Mouse (Mus musculus): ENCODE data around the gene Eprs. TPM values are rescaled to one million over a fixed set of nuclear protein-coding genes. Genes with fewer than 3 reads are reported as not detected.

Eprs gene
- polyA plus RNA-seq, 1 experiment from 2014 or later = 147 TPM

GRCm38 (mm10) chr1:185456327-185456726 lies 93.5 kb downstream of the Eprs start:
- WGBS = 75% methylated on average over 9 of the region's 9 CpGs
- Histone ChIP-seq H3K27me3 (ENCODE audit: insufficient read depth, low read length) (peaks cover 33% of the 10 kb centered on the region), H3K4me1 (ENCODE audit: insufficient read depth) (no peaks in the 10 kb centered on the region), H3K4me3 (ENCODE audit: low read depth, low read length) (peak overlapping the region; percentile 47; the same call in 1 of the 2 replicates), H3K4me2 (peak overlapping the region; percentile 8; the same call in 1 of the 2 replicates), H3K27ac (ENCODE audit: low read depth) (no peak overlapping the region), H3K36me3 (ENCODE audit: insufficient read depth) (no peaks in the 10 kb centered on the region), H3K9ac (no peak overlapping the region), H3K9me3 (ENCODE audit: low read depth, low read length) (no peaks in the 10 kb centered on the region)
- DNase-seq (no peak), ATAC-seq (ENCODE audit: insufficient read depth) (no peak)
- no peak for TF ChIP-seq CTCF (IDR thresholded peaks at IDR 0.05; ENCODE audit: low read depth)

GRCm38 (mm10) chr1:185460096-185460495 lies 97.3 kb downstream of the Eprs start:
- Histone ChIP-seq H3K4me3 (ENCODE audit: low read depth, low read length) (no peak overlapping the region), H3K9me3 (ENCODE audit: low read depth, low read length) (no peaks in the 10 kb centered on the region), H3K36me3 (ENCODE audit: insufficient read depth) (no peaks in the 10 kb centered on the region), H3K9ac (no peak overlapping the region), H3K4me2 (no peak overlapping the region), H3K27ac (ENCODE audit: low read depth) (no peak overlapping the region), H3K4me1 (ENCODE audit: insufficient read depth) (no peaks in the 10 kb centered on the region), H3K27me3 (ENCODE audit: insufficient read depth, low read length) (peaks cover 19% of the 10 kb centered on the region)
- ATAC-seq (ENCODE audit: insufficient read depth) (no peak), DNase-seq (no peak)
- 79% methylated on average over 5 of the region's 5 CpGs for WGBS
- no peak for TF ChIP-seq CTCF (IDR thresholded peaks at IDR 0.05; ENCODE audit: low read depth)

- H3K4me1 ChIP-seq (ENCODE audit: insufficient read depth) = no peaks in the 10 kb centered on the region
- no peaks in the 10 kb centered on the region for H3K36me3 ChIP-seq (ENCODE audit: insufficient read depth)
- no peak overlapping the region for H3K4me2 ChIP-seq
- TF ChIP-seq CTCF (IDR thresholded peaks at IDR 0.05; ENCODE audit: low read depth) = no peak
- H3K27ac ChIP-seq (ENCODE audit: low read depth) = no peak overlapping the region
- no peaks in the 10 kb centered on the region for H3K9me3 ChIP-seq (ENCODE audit: low read depth, low read length)
- H3K4me3 ChIP-seq (ENCODE audit: low read depth, low read length) = no peak overlapping the region
- no peak for DNase-seq
- no peaks in the 10 kb centered on the region for H3K27me3 ChIP-seq (ENCODE audit: insufficient read depth, low read length)
- no peak for ATAC-seq (ENCODE audit: insufficient read depth)
- WGBS = 63% methylated on average over 5 of the region's 5 CpGs
- H3K9ac ChIP-seq = no peak overlapping the region
These were observed 100.0 kb downstream of the Eprs start for GRCm38 (mm10) chr1:185462889-185463288.

GRCm38 (mm10) chr1:185469551-185470021 lies 106.7 kb downstream of the Eprs start:
- DNase-seq = no peak
- Histone ChIP-seq H3K27me3 (ENCODE audit: insufficient read depth, low read length) (no peaks in the 10 kb centered on the region), H3K9me3 (ENCODE audit: low read depth, low read length) (no peaks in the 10 kb centered on the region), H3K27ac (ENCODE audit: low read depth) (no peak overlapping the region), H3K4me2 (no peak overlapping the region; the same call in 1 of the 2 replicates), H3K36me3 (ENCODE audit: insufficient read depth) (no peaks in the 10 kb centered on the region), H3K4me3 (ENCODE audit: low read depth, low read length) (no peak overlapping the region), H3K4me1 (ENCODE audit: insufficient read depth) (no peaks in the 10 kb centered on the region), H3K9ac (no peak overlapping the region)
- TF ChIP-seq CTCF (IDR thresholded peaks at IDR 0.05; ENCODE audit: low read depth) = no peak
- 44% methylated on average over 8 of the region's 8 CpGs for WGBS
- peak; percentile 49; the same call in 1 of the 2 replicates for ATAC-seq (ENCODE audit: insufficient read depth)

GRCm38 (mm10) chr1:185472025-185472720 lies 109.3 kb downstream of the Eprs start:
- DNase-seq = no peak
- WGBS = 41% methylated on average over 8 of the region's 8 CpGs
- no peaks in the 10 kb centered on the region for H3K27me3 ChIP-seq (ENCODE audit: insufficient read depth, low read length)
- H3K4me2 ChIP-seq = no peak overlapping the region
- no peak overlapping the region; the same call in 1 of the 2 replicates for H3K27ac ChIP-seq (ENCODE audit: low read depth)
- H3K9me3 ChIP-seq (ENCODE audit: low read depth, low read length) = no peaks in the 10 kb centered on the region
- no peak overlapping the region for H3K9ac ChIP-seq
- H3K36me3 ChIP-seq (ENCODE audit: insufficient read depth) = no peaks in the 10 kb centered on the region
- no peak for TF ChIP-seq CTCF (IDR thresholded peaks at IDR 0.05; ENCODE audit: low read depth)
- H3K4me3 ChIP-seq (ENCODE audit: low read depth, low read length) = no peak overlapping the region
- H3K4me1 ChIP-seq (ENCODE audit: insufficient read depth) = no peaks in the 10 kb centered on the region
- ATAC-seq (ENCODE audit: insufficient read depth) = peak; percentile 70

GRCm38 (mm10) chr1:185472730-185473129 lies 109.9 kb downstream of the Eprs start:
- WGBS = 77% methylated on average over 4 of the region's 4 CpGs
- no peak overlapping the region for H3K9ac ChIP-seq
- H3K4me2 ChIP-seq = no peak overlapping the region
- no peaks in the 10 kb centered on the region for H3K36me3 ChIP-seq (ENCODE audit: insufficient read depth)
- H3K4me1 ChIP-seq (ENCODE audit: insufficient read depth) = no peaks in the 10 kb centered on the region
- DNase-seq (no peak), ATAC-seq (ENCODE audit: insufficient read depth) (no peak)
- no peak overlapping the region for H3K27ac ChIP-seq (ENCODE audit: low read depth)
- TF ChIP-seq CTCF (IDR thresholded peaks at IDR 0.05; ENCODE audit: low read depth) = no peak
- no peak overlapping the region for H3K4me3 ChIP-seq (ENCODE audit: low read depth, low read length)
- no peaks in the 10 kb centered on the region for H3K27me3 ChIP-seq (ENCODE audit: insufficient read depth, low read length)
- H3K9me3 ChIP-seq (ENCODE audit: low read depth, low read length) = no peaks in the 10 kb centered on the region

- no peak for TF ChIP-seq CTCF (IDR thresholded peaks at IDR 0.05; ENCODE audit: low read depth)
- Histone ChIP-seq H3K4me1 (ENCODE audit: insufficient read depth) (no peaks in the 10 kb centered on the region), H3K4me2 (no peak overlapping the region), H3K4me3 (ENCODE audit: low read depth, low read length) (no peak overlapping the region), H3K36me3 (ENCODE audit: insufficient read depth) (no peaks in the 10 kb centered on the region), H3K27ac (ENCODE audit: low read depth) (no peak overlapping the region), H3K27me3 (ENCODE audit: insufficient read depth, low read length) (no peaks in the 10 kb centered on the region), H3K9me3 (ENCODE audit: low read depth, low read length) (no peaks in the 10 kb centered on the region), H3K9ac (no peak overlapping the region)
- ATAC-seq (ENCODE audit: insufficient read depth) = no peak
- no peak for DNase-seq
- 91% methylated on average over 1 of the region's 1 CpGs for WGBS
These were observed 110.6 kb downstream of the Eprs start for GRCm38 (mm10) chr1:185473437-185473836.

MicroRNAs encoded within 50 kb of the gene (microRNA counts, 519-probe panel; counts per million panel counts)
- microRNA mmu-miR-194 = 1,478 counts per million, percentile 9 among the panel's probes with 10 or more counts

Small RNA genes lying within 50 kb of the gene (microRNA-seq; reads per million reads assigned to microRNA genes)
- gene Mir194-1 (ENCODE audit: borderline number of aligned reads) (0.71 reads per million), gene Mir215 (ENCODE audit: borderline number of aligned reads) (1.9 reads per million)

Other genes with a start within 250 kb of the Eprs start
- gene Rab3gap2, start 158.9 kb upstream of the Eprs start, polyA plus RNA-seq (2014; fragmentation: Nextera tagmentation; extraction: Ambion mirVana) = 21.9 and 22.0 TPM in 2 replicates
- 32.0 and 33.5 TPM in 2 replicates for gene Iars2, start 33.6 kb upstream of the Eprs start, polyA plus RNA-seq (2014; fragmentation: Nextera tagmentation; extraction: Ambion mirVana)
- 22.8 and 24.3 TPM in 2 replicates for gene Bpnt1, start 30.9 kb upstream of the Eprs start, polyA plus RNA-seq (2014; fragmentation: Nextera tagmentation; extraction: Ambion mirVana)
- 0.09 TPM in 1 of 2 replicates, not detected in the other for gene Slc30a10, start 91.8 kb downstream of the Eprs start, polyA plus RNA-seq (2014; fragmentation: Nextera tagmentation; extraction: Ambion mirVana)

Data from lung, embryonic 14.5 days (tissue).